Mouse (Mus musculus) C2C12 (cell line): Measurements from ENCODE around the gene Pdzd2. TPM values are rescaled to one million over a fixed set of nuclear protein-coding genes. Genes with fewer than 3 reads are reported as not detected.

Source experiments
- H3K27me3 ChIP-seq: one replicate; pipeline ENCODE4 v1.6.1; 2011; ENCODE audit not compliant: control insufficient read depth, insufficient read depth, insufficient read length
- H3K36me3 ChIP-seq: one replicate; pipeline ENCODE4 v1.6.1; 2011; ENCODE audit not compliant: control insufficient read depth, insufficient read depth
- H3K4me3 ChIP-seq: one replicate; pipeline ENCODE4 v1.5.1; 2011; ENCODE audit warnings: mild to moderate bottlenecking, control low read depth; ENCODE audit not compliant: poor library complexity, insufficient read depth, severe bottlenecking
- H3K79me2 ChIP-seq: one replicate; pipeline ENCODE4 v1.6.1; 2011; ENCODE audit not compliant: control insufficient read depth, insufficient read depth
- H3K79me3 ChIP-seq: one replicate; pipeline ENCODE4 v1.6.1; 2011; ENCODE audit warnings: low read depth, control low read depth
- H3ac ChIP-seq: one replicate; pipeline ENCODE3; 2011; ENCODE audit warnings: low read depth; ENCODE audit not compliant: control insufficient read depth, insufficient read length
- CEBPB ChIP-seq: IDR thresholded peaks from one replicate; pipeline ENCODE4 v1.6.1; 2011; ENCODE audit warnings: low read depth, mild to moderate bottlenecking, control low read depth, moderate library complexity
- CTCF ChIP-seq: IDR thresholded peaks from one replicate; pipeline ENCODE4 v1.5.1; 2011; ENCODE audit not compliant: control insufficient read depth, insufficient read depth, insufficient read length
- FOSL1 ChIP-seq: IDR thresholded peaks from one replicate; pipeline ENCODE4 v1.8.0; 2011; ENCODE audit warnings: mild to moderate bottlenecking, low read length; ENCODE audit not compliant: poor library complexity, insufficient read depth, severe bottlenecking
- MAX ChIP-seq: IDR thresholded peaks from one replicate; pipeline ENCODE4 v1.6.1; 2011; ENCODE audit warnings: mild to moderate bottlenecking, control low read depth
- MYOD1 ChIP-seq: IDR thresholded peaks from one replicate; pipeline ENCODE4 v1.6.1; 2011; ENCODE audit warnings: low read depth; ENCODE audit not compliant: control insufficient read depth, insufficient read length
- MYOG ChIP-seq: IDR thresholded peaks from one replicate; pipeline ENCODE4 v1.6.1; 2011; ENCODE audit not compliant: control insufficient read depth, insufficient read length; ENCODE audit errors: extremely low read depth
- USF1 ChIP-seq: IDR thresholded peaks from one replicate; pipeline ENCODE4 v1.6.1; 2011; ENCODE audit warnings: low read depth, mild to moderate bottlenecking, control low read depth, moderate library complexity
- polyA plus RNA-seq: library from polyadenylated mRNA; unstranded; fragments of >200 nt; fragmentation: generic; extraction: Trizol; gene quantifications from one replicate; pipeline ENCODE4 v1.2.1, GENCODE M21; 2012; ENCODE audit warnings: missing spikeins

Pdzd2 gene
- polyA plus RNA-seq, 1 experiment: 0.01 TPM

- Histone ChIP-seq H3K79me2 (no peaks in the 10 kb centered on the region), H3K36me3 (no peaks in the 10 kb centered on the region), H3K4me3 (no peak overlapping the region), H3ac (no peak overlapping the region), H3K79me3 (no peaks in the 10 kb centered on the region), H3K27me3 (no peaks in the 10 kb centered on the region)
- TF ChIP-seq MYOD1 (no peak), MAX (no peak), CEBPB (no peak), CTCF (no peak)
Measured at GRCm38 (mm10) chr15:12710036-12710435, 29.7 kb downstream of the Pdzd2 start.

DNA sequence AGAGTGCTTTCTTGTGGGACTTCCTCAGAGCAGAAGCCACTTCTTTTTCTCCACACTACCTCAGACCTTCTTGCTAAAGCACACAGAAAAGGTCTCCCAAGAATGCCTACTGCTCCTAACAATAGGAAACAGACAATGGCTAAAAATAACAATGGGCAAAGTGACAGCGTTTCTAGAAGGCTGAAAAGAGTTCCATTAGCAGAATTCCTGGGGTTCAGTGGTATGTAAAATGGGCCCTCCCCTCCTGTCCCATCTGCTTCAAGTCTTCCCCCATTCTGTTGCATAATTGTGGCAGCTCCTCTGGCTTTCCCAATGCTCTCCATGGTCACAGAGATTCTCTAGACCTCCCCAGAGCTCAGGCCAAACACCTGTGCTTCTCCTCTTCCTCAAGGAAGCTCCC, 31.4 kb downstream of the Pdzd2 start:
- no peaks in the 10 kb centered on the region for H3K79me2 ChIP-seq
- no peak overlapping the region for H3ac ChIP-seq
- H3K27me3 ChIP-seq: no peaks in the 10 kb centered on the region
- H3K79me3 ChIP-seq: no peaks in the 10 kb centered on the region
- no peak overlapping the region for H3K4me3 ChIP-seq
- no peak for TF ChIP-seq MAX
- no peak for TF ChIP-seq FOSL1
- TF ChIP-seq USF1: no peak
- TF ChIP-seq CEBPB: no peak
- no peak for TF ChIP-seq MYOG
- no peak for TF ChIP-seq CTCF
- TF ChIP-seq MYOD1: no peak
- H3K36me3 ChIP-seq: no peaks in the 10 kb centered on the region

- Histone ChIP-seq H3K79me3 (no peaks in the 10 kb centered on the region), H3ac (no peak overlapping the region), H3K4me3 (no peak overlapping the region), H3K79me2 (no peaks in the 10 kb centered on the region), H3K36me3 (no peaks in the 10 kb centered on the region), H3K27me3 (peaks cover 3% of the 10 kb centered on the region)
- TF ChIP-seq MAX: no peak
- no peak for TF ChIP-seq CTCF
- TF ChIP-seq MYOG: no peak
- TF ChIP-seq FOSL1: no peak
- TF ChIP-seq CEBPB: no peak
- TF ChIP-seq USF1: no peak
- TF ChIP-seq MYOD1: no peak
Measured at GRCm38 (mm10) chr15:12706902-12707301, 32.8 kb downstream of the Pdzd2 start.

- Histone ChIP-seq H3K36me3 (no peaks in the 10 kb centered on the region), H3K79me2 (no peaks in the 10 kb centered on the region), H3K79me3 (no peaks in the 10 kb centered on the region), H3K27me3 (peaks cover 3% of the 10 kb centered on the region), H3K4me3 (no peak overlapping the region), H3ac (no peak overlapping the region)
- no peak for TF ChIP-seq CEBPB
- TF ChIP-seq MYOG: no peak
- no peak for TF ChIP-seq MAX
- no peak for TF ChIP-seq FOSL1
Measured at GRCm38 (mm10) chr15:12700367-12700766, 39.4 kb downstream of the Pdzd2 start.

GRCm38 (mm10) chr15:12697741-12698140, 42.0 kb downstream of the Pdzd2 start:
- H3K36me3 ChIP-seq: no peaks in the 10 kb centered on the region
- TF ChIP-seq USF1 (no peak), CEBPB (no peak), CTCF (no peak), MAX (no peak), FOSL1 (no peak), MYOG (no peak), MYOD1 (no peak)
- H3K4me3 ChIP-seq: no peak overlapping the region
- no peaks in the 10 kb centered on the region for H3K79me2 ChIP-seq
- H3K27me3 ChIP-seq: peaks cover 3% of the 10 kb centered on the region
- no peaks in the 10 kb centered on the region for H3K79me3 ChIP-seq
- H3ac ChIP-seq: no peak overlapping the region

GRCm38 (mm10) chr15:12696889-12697288, 42.8 kb downstream of the Pdzd2 start:
- H3ac ChIP-seq: no peak overlapping the region
- TF ChIP-seq CEBPB: no peak
- TF ChIP-seq MYOG: no peak
- no peak for TF ChIP-seq CTCF
- TF ChIP-seq MYOD1: no peak
- TF ChIP-seq MAX: no peak
- TF ChIP-seq FOSL1: no peak
- no peak for TF ChIP-seq USF1
- H3K27me3 ChIP-seq: no peaks in the 10 kb centered on the region
- no peak overlapping the region for H3K4me3 ChIP-seq
- no peaks in the 10 kb centered on the region for H3K79me3 ChIP-seq
- no peaks in the 10 kb centered on the region for H3K79me2 ChIP-seq
- H3K36me3 ChIP-seq: no peaks in the 10 kb centered on the region
